Mouse (Mus musculus) spleen, adult 12 weeks (tissue): ENCODE data around the gene Ros1.

Source experiments
- DNase-seq: peaks from one replicate; pipeline ENCODE4 v3.0.0; 2022; ENCODE audit warnings: low spot score

The Ros1 gene

DNA sequence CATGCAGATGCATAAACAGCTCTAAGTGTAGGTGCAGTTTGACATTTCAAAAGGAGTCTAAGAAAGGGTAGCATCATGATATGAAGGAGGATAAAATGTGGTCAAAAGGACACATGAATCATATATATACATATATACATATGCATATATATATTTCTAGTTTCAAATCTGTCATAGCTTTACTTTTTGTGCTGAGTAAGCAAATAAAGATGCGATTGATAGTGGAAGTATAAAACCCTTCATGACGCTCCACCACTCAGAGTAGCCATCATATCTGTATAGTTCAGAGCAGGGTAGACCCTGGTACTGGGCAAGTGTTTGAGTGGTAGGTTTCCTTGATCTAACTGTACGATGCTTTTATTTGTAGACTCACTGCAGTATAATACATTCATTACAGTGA lies 35.3 kb downstream of the Ros1 start:
- no peak for DNase-seq

DNA sequence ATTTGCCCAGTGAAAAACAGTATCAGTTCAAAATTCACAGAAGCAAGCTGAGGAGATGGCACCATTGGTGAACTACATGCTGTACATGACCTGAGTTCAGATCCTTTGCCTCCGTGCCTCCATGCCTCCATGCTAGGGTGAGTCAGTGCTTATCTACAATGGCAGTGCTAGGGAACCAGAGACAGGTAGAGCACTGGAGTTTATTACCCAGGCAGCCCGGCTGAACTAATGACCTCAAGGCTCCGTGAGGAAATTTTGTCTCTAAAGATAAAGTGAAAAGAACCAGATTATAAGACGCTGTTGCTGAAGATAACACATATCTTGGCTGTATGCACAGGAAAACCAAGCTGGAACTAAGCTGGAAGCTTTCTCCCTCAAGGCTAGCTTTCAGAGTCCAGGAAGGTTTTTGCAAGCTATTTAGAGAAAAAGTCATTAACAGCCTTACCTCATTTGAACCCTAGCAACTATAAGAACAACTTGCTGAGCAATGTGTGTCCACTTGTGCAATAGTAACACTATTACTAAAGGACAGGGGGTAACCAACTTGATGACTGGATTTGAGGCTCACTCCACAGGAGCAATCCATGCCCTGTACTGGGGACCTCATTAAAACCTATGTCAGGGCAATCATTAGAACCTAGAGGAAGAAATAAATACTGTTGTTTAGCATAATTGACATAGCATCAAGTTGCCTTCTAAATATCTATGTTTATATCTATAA lies 61.5 kb downstream of the Ros1 start:
- no peak for DNase-seq

DNA sequence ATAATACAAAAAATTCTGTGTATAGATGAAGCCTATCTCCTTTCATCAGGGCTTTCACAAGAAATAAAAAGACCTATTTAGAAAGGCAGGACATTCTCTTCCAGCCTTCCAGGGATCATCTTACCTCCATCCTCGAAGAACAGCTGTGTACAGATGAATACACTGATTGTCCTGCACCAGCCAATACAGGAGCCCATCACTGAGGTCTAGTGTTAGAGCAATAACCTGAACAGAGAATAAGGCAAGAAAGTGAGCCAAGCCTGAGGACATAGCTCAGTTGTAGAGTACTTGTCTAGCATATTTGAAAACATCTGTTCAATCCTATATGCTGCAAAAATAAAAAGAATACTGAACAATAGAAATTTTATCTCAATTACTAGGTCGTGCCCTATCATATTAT lies 64.3 kb downstream of the Ros1 start:
- no peak for DNase-seq

DNA sequence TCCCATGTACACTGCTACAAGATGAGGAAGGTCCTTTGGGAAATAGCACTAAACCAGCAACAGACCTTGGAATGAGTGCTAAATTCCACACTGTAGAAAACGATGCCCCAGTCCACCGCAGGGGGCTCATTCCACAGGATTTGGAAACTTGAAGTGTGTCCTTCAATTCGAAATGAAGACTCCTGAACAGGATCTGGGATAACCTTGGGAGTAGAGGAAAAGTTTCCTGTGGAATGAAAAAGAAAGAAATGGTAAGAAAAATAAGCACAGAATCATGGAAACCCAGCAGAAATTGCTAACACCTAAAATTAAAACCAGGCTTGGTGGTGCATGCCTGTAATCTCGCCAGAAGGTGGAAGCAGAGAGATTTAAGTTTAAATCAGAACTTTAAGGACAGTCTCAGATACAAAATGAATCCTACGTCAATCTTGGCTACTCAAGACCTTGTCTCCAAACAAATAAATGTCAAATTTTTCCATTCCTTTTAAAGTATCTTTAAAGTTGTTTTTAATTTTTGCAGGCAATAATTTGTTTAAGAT lies 66.1 kb downstream of the Ros1 start:
- DNase-seq = no peak

DNA sequence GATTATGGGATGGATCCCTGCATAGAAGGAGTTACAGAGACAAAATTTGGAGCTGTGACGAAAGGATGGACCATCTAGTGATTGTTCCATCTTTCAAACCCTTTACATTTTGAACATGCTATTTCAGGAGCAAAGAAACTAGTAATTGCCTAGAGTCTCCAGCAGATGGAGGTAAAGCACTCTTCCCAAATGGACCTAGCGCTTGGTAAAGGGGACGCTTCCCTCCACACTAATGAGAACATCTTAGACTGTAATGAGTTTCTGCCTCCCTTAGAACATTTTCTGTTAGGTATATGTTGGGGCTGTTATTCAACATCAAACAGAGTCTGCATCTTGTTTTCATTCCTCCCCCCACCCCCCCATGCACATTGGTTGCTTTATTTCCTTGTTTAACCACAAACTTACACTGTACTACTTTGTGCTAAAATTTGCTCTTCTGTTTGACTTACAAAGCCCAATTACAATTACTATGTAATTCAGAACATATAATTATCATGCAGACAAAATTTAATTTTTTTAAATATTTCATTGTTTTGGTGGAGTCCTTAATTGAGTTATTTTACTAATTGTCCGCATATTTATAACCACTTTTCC lies 88.8 kb downstream of the Ros1 start:
- DNase-seq = no peak

DNA sequence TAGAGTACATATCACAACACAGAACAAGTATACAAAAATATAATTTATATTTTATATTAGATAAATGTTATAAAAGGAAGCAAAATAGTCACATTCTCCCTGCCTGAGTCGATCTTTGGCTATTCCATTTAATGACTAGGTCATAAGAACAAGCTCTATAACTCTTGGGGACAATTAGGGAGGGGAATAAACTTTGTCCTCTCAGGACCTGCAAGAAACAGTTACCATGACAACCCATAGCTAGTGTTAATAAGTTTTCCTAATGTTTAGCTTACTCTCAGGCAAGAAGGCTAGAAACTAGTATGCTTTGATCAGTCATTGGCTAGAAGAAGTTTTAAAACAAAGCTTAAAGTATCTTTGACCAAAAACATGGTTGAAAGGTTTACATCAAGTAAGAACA lies 93.8 kb downstream of the Ros1 start:
- no peak for DNase-seq

DNA sequence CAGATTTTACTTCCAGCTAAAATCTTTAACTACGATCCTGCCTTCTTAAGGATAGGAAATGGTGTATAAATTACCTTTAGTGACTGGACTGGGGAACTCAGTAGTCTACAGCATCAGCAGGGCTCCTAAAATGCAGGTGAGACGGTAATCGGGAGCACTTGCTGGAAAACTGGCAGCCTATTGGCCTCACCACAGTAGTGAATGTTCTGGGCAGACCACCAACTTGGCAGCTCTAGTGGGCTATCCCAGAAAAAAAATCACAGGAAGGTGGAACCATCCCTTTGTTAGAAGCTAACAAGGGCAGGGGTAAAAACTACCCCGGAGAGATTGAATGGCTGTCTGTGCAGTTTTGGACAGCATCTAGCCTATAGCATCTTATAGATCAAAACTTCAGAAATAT lies 102.9 kb downstream of the Ros1 start:
- no peak for DNase-seq

DNA sequence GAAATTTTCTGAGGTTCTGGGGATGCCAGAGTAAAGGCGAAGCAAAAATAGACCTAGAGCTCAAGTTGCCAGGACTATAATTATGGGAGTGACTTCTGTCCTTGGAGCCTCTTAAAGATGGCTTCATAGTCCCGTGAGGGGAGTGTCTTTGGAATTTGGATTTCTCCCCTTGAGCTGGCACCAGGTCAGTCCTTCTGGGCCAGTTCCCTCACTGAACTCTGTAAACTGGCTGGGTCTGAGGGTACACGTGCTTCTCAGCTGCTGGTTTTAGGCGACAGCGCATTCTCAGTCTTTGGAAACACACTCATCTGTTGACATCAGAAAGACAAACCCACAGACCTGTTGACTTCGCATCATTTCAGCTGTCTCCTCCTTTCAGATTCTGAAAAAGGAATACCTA lies 108.4 kb downstream of the Ros1 start:
- no peak for DNase-seq

DNA sequence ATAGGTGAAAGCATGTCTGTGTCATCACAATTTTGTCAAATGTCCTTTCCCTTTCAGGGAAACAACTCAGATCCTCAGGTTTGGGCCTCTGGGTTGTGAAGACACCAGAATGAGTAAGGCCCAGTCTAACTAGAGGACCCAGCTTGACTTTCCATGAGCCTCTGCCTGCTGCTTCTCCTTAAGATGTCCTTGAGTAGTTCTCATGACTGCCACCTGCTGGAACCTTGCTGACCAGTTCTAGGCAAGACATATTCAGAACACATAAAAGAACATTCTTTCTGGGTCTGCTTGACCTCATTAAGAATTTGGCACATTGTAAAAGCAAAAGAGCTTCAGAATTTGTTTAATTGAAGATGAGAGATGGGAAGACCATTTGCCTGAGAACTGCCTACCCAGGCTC lies 122.6 kb downstream of the Ros1 start:
- DNase-seq = no peak

DNA sequence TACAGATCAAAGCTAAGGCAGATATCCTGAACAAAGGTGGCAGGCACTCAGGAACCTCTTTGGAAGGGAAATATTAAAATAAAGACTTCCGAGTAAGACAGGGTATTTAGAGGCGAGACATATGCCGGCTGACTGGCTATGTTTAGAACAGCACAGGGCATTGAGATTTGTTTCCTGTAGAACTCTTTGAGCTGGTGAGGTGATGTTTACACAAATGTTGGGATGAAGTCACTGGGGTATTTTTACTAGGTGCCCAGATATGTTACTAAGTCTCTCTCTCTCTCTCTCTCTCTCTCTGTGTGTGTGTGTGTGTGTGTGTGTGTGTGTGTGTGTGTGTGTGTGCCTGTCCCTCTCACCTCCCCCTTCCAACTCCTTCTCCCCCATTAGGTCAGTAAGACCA lies 146.8 kb downstream of the Ros1 start:
- DNase-seq = no peak

DNA sequence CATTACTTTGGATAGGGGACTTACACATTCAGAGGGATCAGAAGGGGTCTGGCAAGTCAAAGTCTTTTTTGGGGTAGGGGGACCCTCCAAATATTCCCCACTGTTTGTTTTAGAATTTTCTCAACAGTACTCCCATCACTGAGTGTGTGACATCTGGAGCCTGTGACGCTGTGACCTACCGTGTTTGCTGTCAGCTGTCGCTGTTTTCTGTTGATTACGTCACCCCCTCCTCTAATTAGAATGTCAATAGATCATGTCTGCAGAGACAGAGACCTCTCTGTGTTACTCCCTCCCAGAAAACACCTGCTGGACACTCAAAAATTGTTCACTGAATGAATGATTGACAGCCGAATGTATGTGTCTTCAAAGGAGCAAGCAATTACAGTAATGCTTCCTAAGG lies 152.0 kb downstream of the Ros1 start:
- DNase-seq = no peak

DNA sequence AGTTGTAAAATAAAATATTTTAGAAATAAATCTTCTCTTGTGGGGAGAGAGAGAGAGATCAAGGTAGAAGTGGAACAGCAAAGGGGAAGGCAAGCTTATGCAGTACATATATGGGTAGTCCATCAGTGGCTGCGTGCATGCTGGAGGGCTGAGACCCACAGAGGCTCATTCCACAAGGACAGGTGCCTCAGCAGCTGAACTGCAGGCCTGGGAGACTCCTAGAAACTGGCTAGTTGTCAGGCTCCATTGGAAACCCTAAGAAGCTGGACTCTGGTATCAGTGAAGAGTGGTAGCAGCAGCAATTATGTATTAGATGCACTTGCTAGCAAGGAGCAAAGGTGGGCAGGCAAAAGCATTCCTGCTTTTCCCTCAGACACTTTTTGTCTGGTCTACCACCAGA lies 155.7 kb downstream of the Ros1 start:
- DNase-seq = no peak

DNA sequence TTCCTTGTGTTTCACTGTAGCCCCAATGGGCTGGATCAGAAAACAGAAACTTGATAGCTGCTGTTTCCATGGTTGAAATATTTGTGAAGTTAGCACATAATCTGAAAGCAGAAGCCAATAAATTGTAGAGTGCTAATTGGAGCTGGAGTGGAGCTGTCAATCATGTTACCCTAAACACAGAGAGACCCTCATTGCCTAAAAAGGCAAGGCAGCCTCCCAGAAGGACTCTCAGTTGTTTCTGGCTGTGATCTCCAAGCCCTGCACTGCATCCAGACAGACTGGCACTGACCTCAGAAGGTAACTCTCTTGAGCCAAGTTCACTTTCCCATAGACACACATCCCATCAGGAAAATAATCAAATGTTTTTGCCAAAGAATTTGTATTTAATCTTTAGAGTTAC lies 161.3 kb downstream of the Ros1 start:
- DNase-seq = no peak

DNA sequence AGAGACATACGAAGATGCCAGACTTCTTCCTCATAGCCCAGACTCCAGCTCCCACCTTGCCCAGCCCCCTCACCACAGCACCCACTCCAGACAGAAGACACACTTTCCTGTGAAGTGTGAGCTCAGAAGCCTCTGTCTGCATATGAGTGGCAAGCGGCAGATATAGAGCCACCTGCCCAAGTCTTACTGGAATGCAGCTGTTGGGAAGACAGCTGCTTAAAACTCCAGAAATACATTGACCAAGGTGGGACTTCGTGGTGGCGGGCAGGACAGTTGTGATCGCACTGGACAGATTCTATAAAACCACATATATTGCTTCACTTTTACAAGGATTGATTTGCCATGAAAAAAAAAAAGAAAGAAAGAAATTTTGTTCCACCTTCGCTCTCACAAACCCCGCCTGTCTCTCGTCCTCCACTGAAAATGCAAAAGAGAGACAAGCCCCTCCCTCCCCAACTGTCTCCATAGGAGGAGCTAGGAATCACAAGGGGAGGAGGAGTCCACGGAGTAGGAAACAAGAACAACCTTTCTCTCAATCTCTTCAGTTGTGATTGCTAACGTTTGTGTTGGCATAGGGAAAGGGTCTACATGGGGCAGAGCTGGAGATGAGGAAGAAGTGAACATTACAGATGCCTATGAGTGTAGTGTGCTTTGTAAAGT lies 165.5 kb downstream of the Ros1 start:
- DNase-seq = no peak

DNA sequence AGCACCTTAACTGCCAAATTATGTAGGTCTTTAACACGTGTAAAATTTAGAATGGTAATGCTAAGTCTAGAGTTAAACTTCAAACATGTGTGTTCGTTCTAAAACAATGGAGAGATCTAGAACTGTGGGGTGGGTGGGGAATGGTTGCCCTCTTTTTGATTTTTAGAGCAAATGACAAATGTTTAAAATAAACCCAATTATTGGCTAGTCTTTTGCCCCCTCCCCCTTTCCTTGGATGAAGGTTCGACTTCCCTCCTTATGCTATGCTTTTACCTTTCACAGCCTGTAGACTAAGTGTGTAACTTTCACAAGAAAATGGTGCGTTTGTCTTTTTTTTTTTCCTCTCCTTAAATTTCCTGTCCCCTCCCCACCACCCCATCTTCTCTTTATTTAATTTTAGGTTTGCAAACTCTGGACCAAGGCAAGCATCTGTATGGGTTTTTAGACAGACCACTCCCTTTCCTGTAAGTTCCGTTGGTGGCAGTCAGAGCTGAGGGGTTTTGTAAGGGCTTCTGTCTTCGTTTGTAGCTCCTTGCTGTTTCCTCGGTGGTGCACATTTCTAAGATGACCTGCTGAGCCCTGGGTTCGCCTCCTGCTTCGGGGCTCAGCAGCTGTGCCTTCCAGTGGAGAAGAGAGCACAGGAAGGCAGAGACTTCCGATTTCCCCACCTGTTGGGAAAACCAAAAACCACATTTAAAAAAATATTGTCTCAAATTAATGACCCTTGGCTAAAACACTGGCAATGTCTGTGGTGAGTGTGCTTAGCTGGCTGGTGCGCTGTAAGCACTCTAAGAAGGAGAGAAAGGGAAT lies 166.3 kb downstream of the Ros1 start:
- DNase-seq = no peak

DNA sequence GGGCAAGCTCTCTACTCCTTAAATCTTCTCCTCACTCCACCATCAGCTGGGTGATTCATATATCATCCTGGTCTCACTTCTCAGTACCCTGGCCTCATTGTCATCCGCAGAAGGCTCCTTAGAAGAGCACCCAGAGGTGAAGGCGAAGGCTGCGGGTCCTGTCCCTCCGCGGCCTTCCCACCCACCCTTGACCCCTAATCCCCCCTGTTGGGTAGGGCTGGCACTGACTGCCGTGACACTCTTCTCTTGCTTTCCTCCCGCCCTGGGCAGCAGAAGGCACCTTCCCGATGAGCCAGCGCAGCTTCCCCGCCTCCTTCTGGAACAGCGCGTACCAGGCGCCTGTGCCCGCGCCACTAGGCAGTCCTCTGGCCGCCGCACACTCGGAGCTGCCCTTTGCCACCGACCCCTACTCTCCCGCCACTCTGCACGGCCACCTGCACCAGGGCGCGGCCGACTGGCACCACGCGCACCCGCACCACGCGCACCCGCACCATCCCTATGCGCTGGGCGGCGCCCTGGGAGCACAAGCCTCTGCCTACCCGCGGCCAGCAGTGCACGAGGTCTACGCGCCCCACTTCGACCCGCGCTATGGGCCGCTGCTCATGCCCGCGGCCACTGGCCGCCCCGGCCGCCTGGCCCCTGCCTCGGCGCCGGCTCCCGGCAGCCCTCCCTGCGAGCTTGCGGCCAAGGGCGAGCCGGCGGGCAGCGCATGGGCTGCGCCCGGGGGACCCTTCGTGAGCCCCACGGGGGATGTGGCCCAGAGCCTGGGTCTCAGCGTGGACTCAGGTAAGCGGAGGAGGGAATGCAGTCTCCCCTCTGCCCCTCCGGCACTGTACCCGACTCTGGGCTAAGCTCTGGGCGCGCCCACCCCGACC lies 167.6 kb downstream of the Ros1 start:
- DNase-seq = no peak

DNA sequence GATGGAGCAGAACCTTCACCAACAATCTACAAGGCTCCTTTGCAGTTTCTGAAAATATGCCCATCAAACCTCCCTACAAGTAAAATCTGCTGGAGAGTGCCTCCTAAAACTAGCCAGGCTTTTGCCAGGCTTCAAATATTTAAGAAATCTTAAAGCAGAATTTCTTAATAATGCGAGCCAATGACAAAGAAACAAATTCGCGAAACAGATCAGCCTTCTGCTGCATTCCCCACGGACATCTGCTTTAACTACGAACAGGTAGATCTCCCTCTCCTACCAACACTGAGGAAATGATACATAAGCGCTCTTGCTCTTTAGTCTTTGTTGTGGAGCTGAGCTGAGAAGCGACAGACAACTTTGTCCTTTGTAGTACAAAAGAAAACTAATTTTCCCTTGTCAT lies 169.2 kb downstream of the Ros1 start:
- DNase-seq = no peak

DNA sequence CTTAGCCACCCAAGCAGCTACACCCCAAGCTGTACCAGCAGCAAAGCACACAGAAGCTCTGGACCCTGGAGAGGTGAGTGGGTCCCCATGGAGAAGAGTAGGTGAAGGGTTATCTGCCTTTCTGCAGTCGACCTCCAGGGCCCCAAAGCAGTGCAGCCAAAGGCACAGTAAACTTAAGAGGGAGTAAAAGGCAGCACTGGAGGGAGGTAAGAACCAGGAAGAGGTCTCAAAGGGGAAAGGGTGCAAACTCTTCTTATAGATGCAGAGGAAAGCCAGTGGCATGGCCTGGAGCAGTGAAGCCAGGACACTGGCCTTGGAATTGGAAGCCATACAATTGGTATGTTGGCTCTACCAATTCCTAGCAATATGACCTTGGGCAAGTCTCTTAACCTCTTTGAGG lies 169.8 kb downstream of the Ros1 start:
- no peak for DNase-seq

DNA sequence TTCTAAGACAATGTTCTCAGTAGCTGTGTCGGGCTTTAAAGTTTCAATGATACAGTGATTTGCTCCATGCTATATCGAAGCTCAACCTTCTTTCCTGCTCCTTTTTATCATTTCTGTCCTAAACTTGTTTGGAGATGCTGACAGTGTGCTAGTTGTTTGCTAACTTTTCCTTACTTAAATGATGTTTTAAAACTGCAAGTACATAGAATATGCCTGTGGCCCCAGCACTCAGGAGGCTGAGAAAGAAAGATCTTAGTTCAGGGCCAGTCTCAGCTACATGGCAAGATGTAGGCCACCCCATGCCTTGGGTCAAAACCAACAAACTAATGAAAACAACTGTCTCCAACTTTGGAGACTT lies 171.0 kb downstream of the Ros1 start:
- DNase-seq = no peak

DNA sequence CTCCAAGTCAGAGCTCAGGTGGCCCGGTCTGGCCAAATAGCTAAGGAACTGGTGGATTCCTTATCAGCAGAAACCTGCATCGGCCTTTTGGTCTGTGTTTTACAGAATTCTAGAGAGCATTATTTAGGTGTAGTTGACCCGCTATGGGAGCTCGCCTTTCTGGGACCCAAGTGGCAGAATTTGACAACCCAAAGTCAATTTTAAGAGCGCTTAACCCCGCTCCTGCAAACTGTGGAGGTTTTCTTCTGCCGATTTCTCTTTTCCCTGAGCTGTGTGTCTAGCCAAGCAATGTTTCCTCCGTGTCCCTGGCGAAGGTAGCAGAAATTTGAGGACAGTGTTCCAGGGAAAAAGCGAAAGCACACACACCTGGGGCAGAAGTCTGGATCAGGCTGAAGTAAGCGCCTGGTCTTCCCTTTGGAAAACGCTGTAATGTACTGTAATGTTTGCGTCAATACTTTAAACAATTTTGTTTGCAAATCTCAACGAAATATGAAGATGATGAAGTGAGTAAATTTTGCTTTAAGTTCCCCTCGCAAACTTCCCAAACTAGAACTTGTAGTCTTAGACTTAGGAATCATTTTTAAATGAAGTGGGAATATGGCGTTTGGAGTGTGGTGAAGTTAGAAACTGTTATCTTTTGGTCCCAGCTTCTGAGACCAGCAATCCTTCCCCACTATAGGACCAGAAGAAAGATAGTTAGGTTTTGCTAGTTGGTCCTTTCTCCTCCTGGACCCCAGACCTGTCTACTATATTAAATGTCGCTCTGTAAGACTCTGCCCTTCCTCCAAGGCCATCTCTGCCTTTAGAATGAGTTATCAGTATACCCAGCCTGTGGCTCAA lies 171.6 kb downstream of the Ros1 start:
- no peak for DNase-seq
